Mouse (Mus musculus): Measurements from ENCODE around the gene Azi2. TPM values are rescaled to one million over a fixed set of nuclear protein-coding genes. Genes with fewer than 3 reads are reported as not detected.

Azi2 gene
- 10 to 100 TPM; 72.2 to 74.5 TPM for total RNA-seq (2021)
- long read RNA-seq, transcript Azi2-201 (8 exons, 3,396 nt) = major isoform, 92 of 113 reads
- long read RNA-seq, partial matches to known transcripts = 5 of 113 reads
- long read RNA-seq, other reads (novel, unspliced or antisense) = 11 of 113 reads

DNA sequence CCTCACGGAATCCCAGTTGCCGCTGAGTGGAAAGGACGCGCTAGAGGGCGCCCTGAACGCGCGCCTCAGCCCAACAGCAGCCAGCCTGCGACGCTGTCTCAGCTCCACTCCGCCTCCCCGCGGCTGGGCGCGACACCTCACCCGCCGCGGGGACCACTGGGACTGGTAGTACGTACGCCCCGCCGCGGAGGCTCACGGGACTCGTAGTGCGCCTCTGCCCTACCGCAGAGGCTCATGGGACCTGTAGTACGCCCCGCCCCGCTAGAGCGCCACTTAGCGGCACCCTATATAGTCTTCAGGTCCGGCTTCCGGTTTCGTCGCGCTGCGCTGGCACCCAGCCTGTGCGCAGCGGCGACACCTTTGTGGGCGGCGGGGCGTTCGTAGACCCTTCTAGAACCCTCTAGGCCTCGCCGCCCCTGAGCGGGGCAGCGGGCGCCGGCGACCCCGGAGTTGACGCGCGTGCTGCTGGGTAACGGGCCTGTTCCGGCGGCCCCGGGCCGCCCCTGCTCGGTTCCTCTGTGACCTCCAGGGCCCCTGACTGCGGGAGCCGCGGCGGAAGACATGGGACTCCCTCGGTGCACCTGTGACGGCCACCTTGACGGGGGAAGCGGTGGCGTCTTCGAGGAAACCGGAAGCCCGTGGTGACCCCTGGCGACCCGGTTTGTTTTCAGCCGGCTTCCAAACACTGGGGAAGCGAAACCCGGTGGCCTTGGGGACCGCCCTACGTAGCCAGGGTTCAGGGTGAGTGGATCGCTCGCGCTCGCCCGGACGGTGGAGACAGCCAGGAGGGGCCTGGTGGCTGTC lies at the start of gene Azi2:
TSS of gene Azi2 (plus strand) at position 282 of the 804 bp plus-strand sequence.
- peak; percentile 98 to 99 for DNase-seq (ENCODE audit: low spot score in 2 of 2)

DNA sequence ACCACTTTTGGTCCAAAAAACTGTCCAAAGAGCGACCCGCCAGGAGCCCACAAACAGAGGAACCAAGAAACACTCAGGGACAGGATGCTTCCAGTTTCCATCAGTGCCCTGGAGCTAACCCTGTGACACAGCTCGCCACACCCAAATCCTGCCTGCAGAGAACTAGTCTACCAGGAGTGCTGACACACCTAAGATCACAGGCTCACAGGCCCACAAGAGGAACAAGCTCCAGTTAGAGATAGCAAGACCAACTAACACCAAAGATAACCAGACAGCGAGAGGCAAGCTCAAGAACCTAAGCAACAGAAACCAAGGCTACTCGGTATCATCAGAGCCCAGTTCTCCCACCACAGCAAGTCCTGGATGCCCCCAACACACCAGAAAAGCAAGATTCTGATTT lies 43.7 kb upstream of the Azi2 start:
- DNase-seq (ENCODE audit: low spot score in 2 of 2) = no peak

DNA sequence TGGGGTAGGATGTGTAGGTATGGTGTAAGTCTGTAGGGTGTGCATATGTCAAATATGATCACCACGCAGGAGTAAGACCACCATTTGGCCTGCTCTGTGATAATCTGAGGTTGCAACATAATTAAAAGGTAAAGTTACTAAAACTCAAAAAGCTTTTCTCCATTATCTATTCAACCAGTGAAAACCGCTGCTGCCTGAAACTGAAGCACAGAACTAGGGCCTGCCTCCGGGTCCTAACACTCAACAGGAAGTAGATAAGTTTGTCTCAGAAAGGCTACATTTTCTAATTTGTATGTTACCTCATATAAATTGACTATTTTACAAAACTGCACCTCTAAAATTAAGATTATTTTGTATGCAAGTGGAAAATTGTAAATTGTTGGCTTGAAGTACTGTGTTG lies 38.8 kb upstream of the Azi2 start:
- no peak for DNase-seq (ENCODE audit: low spot score in 2 of 2)

DNA sequence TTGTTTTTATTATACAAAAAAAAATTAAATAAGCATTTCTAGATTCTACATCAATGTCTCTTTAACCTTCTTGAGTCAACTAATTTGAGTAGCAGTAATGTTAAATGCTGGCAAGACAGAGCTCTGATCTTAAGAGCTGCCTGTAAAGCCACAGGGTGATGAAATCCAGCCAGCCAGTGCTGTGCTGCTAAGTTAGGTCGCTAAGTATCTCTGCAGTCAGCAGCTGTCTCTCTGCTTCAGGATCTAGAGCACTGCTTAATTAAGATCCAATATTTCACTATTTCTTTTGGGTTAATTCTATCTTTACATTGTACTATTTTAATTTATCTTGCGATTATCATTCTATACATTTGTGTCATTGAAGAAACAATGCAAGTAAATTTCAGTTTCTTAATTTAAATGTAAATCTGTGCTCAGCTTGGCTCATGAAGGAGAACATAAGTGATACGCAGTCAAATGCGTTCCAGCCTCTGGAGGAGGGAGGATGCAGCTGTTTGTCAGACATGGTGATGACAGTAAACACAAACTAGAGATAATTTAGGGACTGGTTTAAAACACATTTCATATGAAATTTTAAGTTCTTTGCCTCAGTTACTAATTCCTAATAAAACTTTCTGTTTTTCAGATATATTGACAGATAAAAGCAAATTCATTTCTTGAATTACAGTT lies 36.9 kb upstream of the Azi2 start:
- no peak for DNase-seq (ENCODE audit: low spot score in 2 of 2)

DNA sequence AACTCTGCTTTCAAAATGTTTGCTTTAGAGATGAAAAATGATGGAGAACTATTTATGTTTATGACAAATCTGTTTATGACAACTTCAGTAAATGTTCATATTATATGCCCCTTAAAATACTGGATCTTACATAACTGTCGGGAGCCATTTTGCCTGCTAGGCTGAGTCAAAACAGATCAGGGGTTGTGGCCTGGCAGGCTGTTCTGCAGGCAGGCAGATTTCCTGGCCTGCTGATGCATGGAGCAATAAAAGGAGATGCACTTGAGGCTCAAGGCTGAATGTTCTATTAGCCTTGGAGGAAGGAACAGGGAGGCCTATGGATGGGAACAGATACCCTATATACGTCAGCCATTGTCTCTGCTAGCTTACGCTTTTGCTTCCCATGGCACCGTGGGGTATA lies 36.4 kb upstream of the Azi2 start:
- no peak for DNase-seq (ENCODE audit: low spot score in 2 of 2)

DNA sequence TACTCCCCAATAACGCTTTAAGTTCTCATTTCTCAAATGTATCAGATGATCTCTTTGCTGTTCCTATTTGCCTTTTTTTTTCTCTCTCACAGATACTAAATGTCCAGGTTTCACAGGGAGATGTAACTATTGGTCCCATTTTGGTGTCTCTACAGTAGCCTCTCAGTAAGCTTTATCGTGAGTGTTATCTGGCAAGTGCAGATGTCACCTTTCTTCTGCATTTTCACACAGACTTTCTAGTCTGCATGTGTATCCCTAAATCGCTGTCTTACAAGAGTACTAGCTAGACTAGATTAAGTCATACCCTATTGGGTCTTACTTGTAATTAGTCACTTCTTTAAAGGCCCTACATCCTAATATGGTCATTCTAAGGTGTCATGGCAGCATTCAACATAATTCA lies 27.4 kb upstream of the Azi2 start:
- DNase-seq (ENCODE audit: low spot score in 2 of 2) = no peak

DNA sequence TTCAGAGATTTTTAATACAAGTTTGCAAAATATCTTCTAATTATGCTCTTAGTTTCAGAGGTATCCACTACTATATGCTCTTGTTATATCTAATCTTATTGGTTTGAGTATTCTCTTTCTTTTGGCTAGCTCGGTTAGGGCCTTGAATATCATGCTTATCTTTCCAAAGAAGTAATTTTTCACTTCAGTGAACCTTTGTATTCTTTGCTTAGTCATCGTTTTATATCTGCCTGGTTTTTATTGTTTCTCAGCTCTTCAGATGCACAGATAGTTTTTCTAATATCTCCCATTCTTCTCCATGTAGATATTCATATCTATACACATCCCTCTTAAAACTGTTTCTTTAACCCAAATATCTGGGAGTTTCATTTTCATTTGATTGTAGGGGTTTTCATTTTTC lies 15.3 kb upstream of the Azi2 start:
- no peak for DNase-seq (ENCODE audit: low spot score in 2 of 2)

DNA sequence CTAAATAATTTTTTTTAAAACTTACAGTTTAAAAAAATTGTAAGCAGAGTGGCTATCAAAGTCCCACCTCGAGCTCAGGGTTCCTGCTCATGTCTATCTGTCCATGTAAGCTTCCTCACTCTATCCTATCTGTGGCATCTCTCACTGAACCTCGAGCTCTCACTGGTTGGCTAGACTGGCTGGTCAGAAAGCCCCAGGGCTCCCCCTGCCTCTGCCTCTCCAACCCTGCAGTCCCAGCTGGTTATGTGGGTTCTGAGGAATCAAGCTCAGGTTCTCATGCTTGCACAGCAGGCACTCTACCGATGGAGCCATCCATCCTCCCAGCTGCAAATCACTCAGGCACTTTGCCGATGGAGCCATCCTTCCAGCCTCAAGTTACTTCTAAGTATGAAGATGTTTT lies 10.8 kb upstream of the Azi2 start:
- no peak for DNase-seq (ENCODE audit: low spot score in 2 of 2)

DNA sequence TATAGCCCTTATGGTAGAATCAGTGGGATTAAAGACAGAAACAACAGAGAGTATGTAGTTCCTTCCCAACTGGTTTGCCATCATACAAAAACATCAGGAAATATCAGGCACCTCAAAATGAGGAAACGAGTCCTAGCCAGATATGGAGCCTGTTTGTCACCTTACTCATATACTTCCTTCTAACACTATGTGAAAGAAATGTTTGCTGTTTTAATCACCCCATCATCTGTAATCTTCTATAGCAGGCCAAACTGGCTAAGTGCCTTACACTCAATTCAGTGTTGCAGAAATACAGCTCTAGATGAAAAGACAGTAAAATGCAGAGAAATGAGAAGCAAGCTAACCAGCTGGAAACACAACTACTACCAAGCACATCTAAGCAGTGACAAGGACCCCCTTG lies 10.0 kb upstream of the Azi2 start:
- no peak for DNase-seq (ENCODE audit: low spot score in 2 of 2)

DNA sequence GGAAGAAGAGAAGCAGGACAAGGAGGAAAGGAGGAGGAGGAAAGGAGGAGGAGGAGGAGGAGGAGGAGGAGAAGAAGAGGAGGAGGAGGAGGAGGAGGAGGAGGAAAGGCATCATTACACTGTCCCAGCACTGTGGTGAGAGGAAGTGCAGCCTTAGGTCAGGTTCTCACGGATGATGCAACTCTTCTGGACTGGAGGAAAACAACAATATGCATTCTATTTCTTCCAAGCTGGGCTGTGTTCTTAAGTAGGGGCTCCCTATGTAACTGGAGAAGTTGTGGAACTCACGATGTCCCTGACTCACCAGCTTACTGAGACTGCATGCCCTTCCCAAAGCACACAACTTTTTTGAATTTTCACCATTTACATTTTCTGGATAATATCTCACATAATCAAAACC lies 8.6 kb upstream of the Azi2 start:
- DNase-seq (ENCODE audit: low spot score in 2 of 2) = no peak

DNA sequence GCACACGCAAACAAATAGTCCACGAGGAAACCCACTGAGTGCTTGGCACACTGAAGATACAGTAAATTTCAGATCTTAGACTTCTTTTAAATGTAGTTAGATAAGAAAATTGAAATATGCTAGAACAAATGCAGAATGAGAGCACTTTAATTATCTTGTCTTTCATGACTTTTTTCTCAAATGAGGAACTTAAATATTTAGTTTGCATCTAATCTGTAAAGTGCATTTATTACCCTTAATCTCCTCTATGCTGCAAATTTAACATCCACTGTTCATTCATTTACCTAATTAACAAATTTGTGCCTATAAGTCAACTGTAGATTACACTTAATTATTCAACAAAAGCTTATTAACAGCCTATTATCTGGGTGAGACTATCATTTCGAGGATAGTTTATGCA lies 5.3 kb upstream of the Azi2 start:
- no peak for DNase-seq (ENCODE audit: low spot score in 2 of 2)

DNA sequence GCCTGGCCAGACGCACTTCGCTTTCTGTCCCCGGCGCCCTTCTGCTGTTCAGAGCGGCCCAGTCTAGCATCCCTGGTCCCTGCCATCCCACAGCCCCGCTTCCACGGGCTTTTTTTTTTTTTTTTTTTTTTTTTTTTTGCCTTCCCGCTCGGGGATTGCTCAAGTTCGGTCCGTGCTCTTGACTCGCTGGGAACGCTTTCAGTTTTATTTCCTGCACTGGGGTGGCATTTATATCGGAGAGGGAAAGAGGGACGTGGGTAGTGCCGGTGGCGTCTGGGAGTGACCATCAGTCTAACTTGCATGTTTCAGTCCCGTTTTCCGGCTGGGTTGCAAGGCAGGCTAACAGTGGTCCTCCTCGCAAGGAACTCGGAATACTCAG lies 712 bp downstream of the Azi2 start:
- no peak for DNase-seq (ENCODE audit: low spot score in 2 of 2)

DNA sequence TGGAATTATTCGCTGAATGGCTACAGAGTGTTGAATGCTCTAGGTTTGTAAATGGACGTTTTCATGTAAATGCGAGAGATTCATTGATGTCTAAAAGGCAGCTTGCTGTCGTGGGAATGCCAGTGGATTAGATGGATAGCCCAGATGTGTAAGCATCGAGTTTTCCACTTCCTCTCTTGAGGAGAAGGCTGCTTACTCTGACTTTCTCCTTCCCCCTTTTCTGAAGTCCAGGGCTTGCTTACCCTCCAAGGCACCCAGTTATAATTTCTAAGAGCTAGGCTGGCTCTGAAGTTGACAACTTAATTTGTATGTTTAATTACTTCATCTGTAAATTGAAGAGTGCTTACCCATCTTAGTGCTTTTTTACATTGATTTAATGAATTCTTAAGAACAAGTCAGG lies 1.3 kb downstream of the Azi2 start:
- DNase-seq (ENCODE audit: low spot score in 2 of 2) = no peak

DNA sequence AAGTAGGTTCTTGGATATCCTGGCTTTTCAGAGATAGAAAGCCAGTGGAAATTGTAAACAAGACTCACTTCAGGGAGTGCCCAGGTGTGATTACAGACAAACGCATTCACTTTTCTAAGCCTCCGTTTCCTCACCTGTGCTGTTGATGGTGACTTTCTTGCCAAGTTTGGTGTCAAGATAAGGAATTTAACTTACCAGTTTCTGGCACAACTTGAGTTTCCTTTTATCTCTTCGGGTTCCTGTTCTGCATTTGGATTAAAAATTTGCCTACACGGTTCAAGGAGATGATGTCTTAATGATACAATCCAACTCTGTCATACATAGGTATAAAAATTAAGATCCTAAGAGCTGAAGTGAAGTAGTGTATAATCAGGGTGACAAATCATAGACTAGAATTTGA lies 2.4 kb downstream of the Azi2 start:
- no peak for DNase-seq (ENCODE audit: low spot score in 2 of 2)

DNA sequence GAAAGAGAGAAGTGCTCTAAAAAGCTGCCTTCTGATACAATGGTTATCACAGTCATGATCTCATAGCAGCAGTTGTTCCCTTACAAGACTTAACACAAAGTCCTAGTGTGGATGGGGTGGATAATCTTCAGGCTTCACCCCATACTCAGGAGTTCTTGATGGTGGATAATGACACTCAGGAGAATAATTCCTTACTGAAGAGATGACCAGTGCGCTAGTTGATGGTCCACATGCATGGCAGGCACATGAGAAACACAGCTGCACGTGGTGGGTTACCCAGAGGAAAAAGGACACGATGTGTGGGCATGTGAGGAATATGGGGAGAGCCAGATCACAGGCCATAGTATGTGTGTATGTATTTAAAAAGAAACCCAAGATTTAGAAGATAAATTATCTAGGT lies 3.3 kb downstream of the Azi2 start:
- no peak for DNase-seq (ENCODE audit: low spot score in 2 of 2)

DNA sequence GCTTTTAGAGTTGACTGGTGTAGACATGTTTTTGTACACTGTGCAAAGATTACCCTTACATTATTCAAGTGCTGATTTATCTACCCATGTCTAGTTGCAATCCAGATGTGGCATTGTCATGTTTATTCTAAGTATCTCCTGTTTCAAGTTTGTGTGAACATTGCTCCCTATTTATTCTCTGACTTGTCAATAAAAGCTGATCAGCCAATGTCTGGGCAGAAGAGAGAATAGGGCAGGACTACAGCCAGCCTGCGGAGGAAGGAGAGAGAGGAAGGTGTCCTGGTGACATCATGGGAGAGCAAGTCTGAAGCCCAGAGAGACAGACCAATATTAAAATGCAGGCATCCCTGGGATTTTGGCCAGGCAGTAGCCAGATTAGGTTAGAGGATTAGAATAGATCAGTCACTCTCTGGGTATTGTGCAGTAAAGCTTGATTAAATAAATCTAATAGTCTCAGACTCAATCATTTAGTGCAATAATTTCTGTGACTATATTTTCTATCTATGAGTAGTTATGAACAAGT lies 4.8 kb downstream of the Azi2 start:
- DNase-seq (ENCODE audit: low spot score in 2 of 2) = no peak

DNA sequence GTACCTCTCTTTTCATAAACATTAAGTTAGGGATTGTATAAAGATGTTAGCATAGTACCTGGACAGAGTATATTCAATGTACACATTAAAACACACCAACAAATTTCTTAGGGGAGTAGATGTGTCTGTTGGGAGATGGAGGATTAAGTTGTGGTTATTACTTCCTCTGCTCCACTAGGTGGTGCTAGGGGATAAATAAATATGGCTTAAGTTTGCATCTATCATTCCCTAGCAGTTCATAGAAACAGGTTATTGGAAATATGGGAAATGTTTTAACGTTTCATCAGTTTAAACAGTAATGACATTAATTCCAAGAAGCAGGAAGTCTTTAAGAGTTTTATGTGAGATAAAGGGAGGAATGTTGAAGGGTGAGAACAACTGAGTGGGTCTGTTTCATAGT lies 13.0 kb downstream of the Azi2 start:
- no peak for DNase-seq (ENCODE audit: low spot score in 2 of 2)

DNA sequence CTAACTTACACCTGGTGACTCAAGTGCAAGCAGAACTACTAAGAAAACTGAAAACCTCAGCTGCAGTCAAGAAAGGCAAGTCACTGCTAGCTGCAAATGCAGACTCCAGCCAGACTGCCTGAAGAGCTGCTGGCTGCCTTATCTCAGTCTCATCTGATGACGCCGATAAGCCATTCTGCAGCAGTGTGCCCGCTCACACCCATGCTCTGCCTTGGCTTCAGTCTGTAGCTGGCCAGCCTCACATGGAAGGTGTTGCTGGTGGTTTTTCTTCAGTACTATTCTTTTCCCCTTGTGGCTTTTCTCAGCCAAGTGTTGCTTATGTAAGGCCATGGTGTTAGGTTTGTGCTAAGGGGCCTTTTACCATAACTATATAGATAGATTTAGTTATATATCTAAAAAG lies 18.8 kb downstream of the Azi2 start:
- DNase-seq (ENCODE audit: low spot score in 2 of 2) = no peak

DNA sequence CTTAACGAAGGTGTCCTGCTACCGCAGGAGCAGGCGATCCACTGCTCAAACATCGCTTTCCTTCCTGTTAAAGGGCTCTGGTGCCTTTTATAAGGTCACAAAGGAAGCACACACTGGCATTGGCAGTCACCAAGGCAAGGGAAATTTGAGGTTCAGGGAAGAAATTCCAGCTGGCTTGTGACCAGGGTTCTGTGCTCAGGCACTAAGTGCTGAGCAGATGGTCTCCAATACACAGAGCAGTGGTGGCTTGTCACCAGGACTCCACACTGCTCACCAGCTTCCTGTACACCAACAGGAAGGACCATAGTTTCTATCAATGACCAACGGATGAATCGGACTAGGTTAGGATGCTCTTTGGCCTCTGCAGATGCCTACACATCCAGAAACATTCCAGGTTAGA lies 30.1 kb downstream of the Azi2 start:
- DNase-seq (ENCODE audit: low spot score in 2 of 2) = peak in 1 of 2 experiments; percentile 23

DNA sequence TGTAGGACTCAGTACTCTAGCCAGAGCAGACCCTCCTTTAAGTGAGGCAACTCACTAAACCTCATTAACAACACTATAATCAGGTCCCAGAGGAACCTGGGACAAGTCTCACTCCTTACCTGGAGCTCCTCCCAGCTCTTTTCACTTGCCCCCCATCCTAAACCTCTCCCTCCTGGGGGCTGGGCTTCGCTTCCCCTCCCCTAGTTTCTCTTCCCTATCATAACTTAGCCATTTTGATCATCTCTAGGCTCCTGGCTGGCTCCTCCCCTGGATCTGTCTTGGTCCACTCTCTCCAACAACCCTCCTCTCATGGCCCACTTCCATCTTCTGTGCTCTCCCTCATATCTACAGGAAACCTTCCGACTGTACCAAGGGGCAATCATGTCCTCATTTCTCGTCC lies 31.0 kb downstream of the Azi2 start:
- DNase-seq (ENCODE audit: low spot score in 2 of 2) = no peak

DNA sequence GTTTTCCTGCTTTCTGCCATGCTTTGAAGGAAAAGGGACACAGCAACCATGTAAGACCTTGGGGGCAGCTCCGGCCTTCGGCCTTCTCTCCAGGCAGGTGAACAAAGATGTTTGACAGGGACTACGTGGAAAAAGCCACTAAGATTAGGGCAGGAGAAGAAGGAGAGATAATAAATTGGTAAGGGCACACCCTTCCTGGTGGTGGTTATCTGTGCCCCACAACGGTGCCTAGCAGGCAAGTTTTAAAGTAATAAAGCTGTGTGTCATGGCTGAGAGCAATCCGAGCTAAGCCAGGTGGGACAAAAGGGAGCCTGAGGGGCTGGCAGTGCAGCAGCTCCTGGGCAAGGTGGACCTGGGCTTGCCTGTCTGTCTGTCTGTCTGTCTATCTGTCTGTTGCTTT lies 31.8 kb downstream of the Azi2 start:
- DNase-seq (ENCODE audit: low spot score in 2 of 2) = no peak

DNA sequence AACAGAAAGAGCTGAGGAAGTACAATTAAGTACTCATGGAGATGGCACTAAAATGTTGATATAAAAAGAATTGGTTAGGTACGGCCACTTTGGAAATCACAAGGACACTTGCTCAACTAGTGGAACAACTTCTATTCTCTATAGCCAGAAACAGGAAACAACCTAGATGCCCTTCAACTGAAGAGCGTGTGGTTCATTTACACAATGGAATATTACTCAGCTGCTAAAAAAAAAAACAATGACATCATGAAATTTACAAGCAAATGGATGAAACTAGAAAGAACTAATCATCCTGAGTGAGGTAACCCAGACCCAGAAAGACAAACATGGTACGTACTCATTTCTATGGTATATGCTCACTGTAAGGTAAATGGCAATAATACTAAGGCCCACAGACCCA lies 33.1 kb downstream of the Azi2 start:
- no peak for DNase-seq (ENCODE audit: low spot score in 2 of 2)
